Mouse (Mus musculus) liver, postnatal 0 days (tissue): ENCODE data around the gene Ccdc162. TPM values are rescaled to one million over a fixed set of nuclear protein-coding genes. Genes with fewer than 3 reads are reported as not detected.

Experiments used
- ATAC-seq: fragments of 200-750 bp; cut with Nextera tagmentation; 2 replicates; pipeline ENCODE4 v1.8.0; 2017; ENCODE audit warnings: mild to moderate bottlenecking, moderate library complexity
- DNase-seq: peaks from one replicate; pipeline ENCODE4 v3.0.0-alpha.2; 2016
- H3K27ac ChIP-seq: fragments of 300-500 bp; sonication (generic); 2 replicates; pipeline ENCODE4 v1.5.1; 2014; ENCODE audit warnings: antibody characterized with exemption, moderate library complexity, mild to moderate bottlenecking, low read depth
- H3K27me3 ChIP-seq: fragments of 300-500 bp; sonication (generic); 2 replicates; pipeline ENCODE4 v1.6.1; 2014; ENCODE audit warnings: low read length, control low read depth, mixed read lengths; ENCODE audit not compliant: insufficient read depth
- H3K36me3 ChIP-seq: fragments of 300-500 bp; sonication (generic); replicated peaks from 2 replicates; pipeline ENCODE4 v1.6.1; 2014; ENCODE audit warnings: mild to moderate bottlenecking, control low read depth, low read length, moderate library complexity, mixed read lengths; ENCODE audit not compliant: insufficient read depth
- H3K4me1 ChIP-seq: fragments of 300-500 bp; sonication (generic); 2 replicates; pipeline ENCODE4 v1.6.1; 2014; ENCODE audit warnings: antibody characterized with exemption, mild to moderate bottlenecking, control low read depth; ENCODE audit not compliant: insufficient read depth
- H3K4me2 ChIP-seq: fragments of 300-500 bp; sonication (generic); 2 replicates; pipeline ENCODE4 v1.6.1; 2014; ENCODE audit warnings: low read depth, mild to moderate bottlenecking, low read length, moderate library complexity, mixed read lengths
- H3K4me3 ChIP-seq: fragments of 300-500 bp; sonication (generic); 2 replicates; pipeline ENCODE4 v1.5.1; 2014; ENCODE audit warnings: low read depth, low read length
- H3K9ac ChIP-seq: fragments of 300-500 bp; sonication (generic); replicated peaks from 2 replicates; pipeline ENCODE4 v1.6.1; 2014; ENCODE audit warnings: mild to moderate bottlenecking, moderate library complexity
- H3K9me3 ChIP-seq: fragments of 300-500 bp; sonication (generic); 2 replicates; pipeline ENCODE4 v1.6.1; 2016; ENCODE audit warnings: mild to moderate bottlenecking, control low read depth, low read length, mixed read lengths
- CTCF ChIP-seq: sonication (generic); IDR thresholded peaks from 2 replicates; pipeline ENCODE4 v1.5.1; 2016; ENCODE audit warnings: antibody characterized with exemption, low read depth
- EP300 ChIP-seq: IDR thresholded peaks from 2 replicates; pipeline ENCODE4 v1.6.1; 2016; ENCODE audit warnings: antibody characterized with exemption, low read depth, mild to moderate bottlenecking
- WGBS: fragments of 180-500 bp; shearing (Covaris S2); extraction: QIAGEN DNeasy Blood & Tissue Kit; methylation state at CpG from one replicate; pipeline ENCODE4 v1.1.7; 2014; ENCODE audit not compliant: insufficient replicate concordance; 5-methylcytosine and 5-hydroxymethylcytosine counted together
- polyA plus RNA-seq: library from polyadenylated mRNA; unstranded; fragments of >200 nt; fragmentation: Nextera tagmentation; extraction: Ambion mirVana; gene quantifications from 2 replicates; pipeline ENCODE4 v1.2.1, GENCODE M21; 2015

Gene Ccdc162
- polyA plus RNA-seq, 1 experiment from 2014 or later, result 0.62 TPM

DNA sequence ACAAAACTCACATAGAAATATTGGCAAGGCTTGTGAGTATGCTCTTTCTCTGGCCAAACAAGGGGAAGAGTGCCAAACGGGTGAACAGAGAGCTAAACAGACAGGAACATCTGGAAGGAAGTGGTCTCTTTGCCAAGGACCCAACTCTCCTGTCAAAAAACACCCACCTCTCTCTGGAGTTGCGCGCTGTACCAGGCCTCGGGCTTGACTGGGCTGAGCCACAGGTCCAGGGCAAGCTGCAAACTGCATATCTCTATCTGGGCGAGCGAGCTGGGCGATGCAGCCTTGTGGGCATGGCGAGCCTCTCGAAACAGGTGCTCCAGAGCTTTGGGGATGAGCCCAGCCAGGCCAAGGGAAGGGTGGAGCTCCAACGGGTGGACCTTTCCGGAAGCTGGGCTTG, 82.6 kb downstream of the Ccdc162 start:
- no peak for ATAC-seq
- no peak overlapping the region for H3K27ac ChIP-seq
- H3K4me1 ChIP-seq, result no peaks in the 10 kb centered on the region
- WGBS, result 71% methylated on average over 11 of the region's 11 CpGs
- H3K9me3 ChIP-seq, result no peaks in the 10 kb centered on the region
- no peak overlapping the region for H3K9ac ChIP-seq
- no peaks in the 10 kb centered on the region for H3K27me3 ChIP-seq
- no peak for DNase-seq
- H3K4me2 ChIP-seq, result no peak overlapping the region
- no peak overlapping the region for H3K4me3 ChIP-seq
- TF ChIP-seq EP300, result no peak
- TF ChIP-seq CTCF, result no peak
- no peaks in the 10 kb centered on the region for H3K36me3 ChIP-seq

DNA sequence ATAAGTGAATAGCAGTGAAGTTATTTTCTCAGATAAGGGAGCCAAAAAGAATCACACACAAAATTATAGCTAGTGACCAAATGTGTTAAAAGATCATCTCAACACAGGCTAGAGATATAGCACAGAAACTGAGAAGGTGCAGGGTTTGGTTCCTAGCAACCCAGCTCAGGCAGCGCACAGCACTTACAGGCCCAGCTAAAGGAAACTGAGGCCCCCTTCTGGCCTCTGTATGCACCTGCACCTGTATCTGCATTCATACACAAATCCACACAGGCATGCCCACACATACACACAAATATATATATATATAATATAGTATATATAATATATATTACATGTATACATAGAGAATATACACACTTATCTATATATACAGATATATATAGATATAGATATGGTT, 84.4 kb downstream of the Ccdc162 start:
- H3K9me3 ChIP-seq, result no peaks in the 10 kb centered on the region
- DNase-seq (no peak), ATAC-seq (no peak)
- 80% methylated on average over 1 of the region's 1 CpGs for WGBS
- no peak for TF ChIP-seq EP300
- TF ChIP-seq CTCF, result peak; percentile 30; the same call in 1 of the 2 replicates
- H3K9ac ChIP-seq, result no peak overlapping the region
- H3K27me3 ChIP-seq, result no peaks in the 10 kb centered on the region
- no peak overlapping the region for H3K4me3 ChIP-seq
- H3K27ac ChIP-seq, result no peak overlapping the region
- H3K4me1 ChIP-seq, result no peaks in the 10 kb centered on the region
- no peak overlapping the region for H3K4me2 ChIP-seq
- H3K36me3 ChIP-seq, result no peaks in the 10 kb centered on the region

DNA sequence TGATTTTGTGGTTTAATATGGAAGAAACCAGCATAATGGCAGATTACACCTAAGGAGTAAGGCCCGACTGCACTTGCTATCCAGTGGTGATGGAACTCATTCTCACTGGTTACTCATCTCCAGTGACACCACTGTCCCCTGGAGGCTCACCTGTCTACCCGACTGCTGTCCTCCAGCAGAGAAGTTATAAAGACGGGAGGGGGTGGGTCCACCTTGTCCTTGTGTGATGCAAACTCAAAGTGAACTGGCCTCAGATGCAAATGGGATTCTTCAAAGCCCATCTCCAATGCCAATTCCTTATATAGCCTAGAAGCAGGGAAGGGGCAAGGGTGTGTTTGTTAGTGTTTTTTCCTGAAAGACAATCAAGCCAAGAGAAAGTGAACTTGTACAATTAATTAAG, 89.4 kb downstream of the Ccdc162 start:
- H3K4me1 ChIP-seq, result no peaks in the 10 kb centered on the region
- 66% methylated on average over 3 of the region's 3 CpGs for WGBS
- no peak overlapping the region for H3K9ac ChIP-seq
- no peak overlapping the region for H3K4me2 ChIP-seq
- H3K27me3 ChIP-seq, result no peaks in the 10 kb centered on the region
- no peak for TF ChIP-seq EP300
- TF ChIP-seq CTCF, result no peak
- no peak for ATAC-seq
- no peak for DNase-seq
- H3K36me3 ChIP-seq, result no peaks in the 10 kb centered on the region
- no peaks in the 10 kb centered on the region for H3K9me3 ChIP-seq
- H3K4me3 ChIP-seq, result no peak overlapping the region
- no peak overlapping the region for H3K27ac ChIP-seq

DNA sequence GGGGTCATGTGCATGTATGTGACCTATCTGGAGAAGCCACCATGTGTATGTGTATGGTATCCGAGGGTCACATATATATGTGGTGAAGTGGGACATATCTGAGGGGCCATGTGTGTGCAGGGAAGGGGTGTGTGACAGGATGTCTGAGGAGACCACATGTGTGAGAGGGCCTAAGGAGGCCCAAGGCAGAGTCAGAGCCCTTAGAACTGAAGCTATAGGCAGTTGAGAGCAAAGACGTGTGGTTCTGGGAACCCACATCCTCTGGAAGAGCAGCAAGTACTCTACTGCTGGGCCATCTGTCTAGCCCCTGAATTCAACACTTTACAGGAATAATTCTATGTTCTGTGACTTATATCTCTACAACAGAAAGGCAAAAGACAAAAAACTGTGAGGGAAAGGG, 96.4 kb downstream of the Ccdc162 start:
- no peak for TF ChIP-seq CTCF
- WGBS, result 80% methylated on average over 2 of the region's 2 CpGs

DNA sequence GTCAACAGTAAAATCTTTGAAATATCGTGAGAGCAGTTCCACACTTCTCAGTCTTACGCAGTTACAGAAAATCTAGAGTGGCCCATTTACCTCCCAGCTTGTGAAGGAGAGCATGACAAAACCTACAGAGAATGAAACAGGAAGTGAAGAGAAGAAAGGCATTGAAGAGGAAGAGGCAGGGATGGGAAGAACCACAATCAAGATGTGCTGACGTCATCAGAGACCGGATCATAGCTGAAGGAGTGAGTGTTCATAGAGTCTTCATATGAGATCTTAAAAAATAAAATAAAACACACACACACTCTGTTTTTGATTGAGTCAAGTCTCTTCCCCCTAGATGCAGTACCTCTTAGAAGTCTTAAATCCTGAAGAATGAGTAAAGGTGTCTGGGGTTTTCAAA, 100.9 kb downstream of the Ccdc162 start:
- Histone ChIP-seq H3K9me3 (no peaks in the 10 kb centered on the region), H3K27me3 (no peaks in the 10 kb centered on the region), H3K4me1 (peaks cover 7% of the 10 kb centered on the region), H3K4me2 (no peak overlapping the region), H3K36me3 (no peaks in the 10 kb centered on the region), H3K27ac (no peak overlapping the region), H3K4me3 (no peak overlapping the region), H3K9ac (no peak overlapping the region)
- WGBS, result 63% methylated on average over 4 of the region's 4 CpGs
- DNase-seq (no peak), ATAC-seq (no peak)
- no peak for TF ChIP-seq EP300

More for the DNA sequence above, 96.4 kb downstream of the Ccdc162 start:
- H3K9ac ChIP-seq, result no peak overlapping the region
- no peaks in the 10 kb centered on the region for H3K4me1 ChIP-seq
- ATAC-seq (no peak), DNase-seq (no peak)
- no peak overlapping the region for H3K4me3 ChIP-seq
- H3K27ac ChIP-seq, result no peak overlapping the region
- no peak overlapping the region for H3K4me2 ChIP-seq
- H3K36me3 ChIP-seq, result no peaks in the 10 kb centered on the region
- H3K27me3 ChIP-seq, result no peaks in the 10 kb centered on the region
- H3K9me3 ChIP-seq, result no peaks in the 10 kb centered on the region

DNA sequence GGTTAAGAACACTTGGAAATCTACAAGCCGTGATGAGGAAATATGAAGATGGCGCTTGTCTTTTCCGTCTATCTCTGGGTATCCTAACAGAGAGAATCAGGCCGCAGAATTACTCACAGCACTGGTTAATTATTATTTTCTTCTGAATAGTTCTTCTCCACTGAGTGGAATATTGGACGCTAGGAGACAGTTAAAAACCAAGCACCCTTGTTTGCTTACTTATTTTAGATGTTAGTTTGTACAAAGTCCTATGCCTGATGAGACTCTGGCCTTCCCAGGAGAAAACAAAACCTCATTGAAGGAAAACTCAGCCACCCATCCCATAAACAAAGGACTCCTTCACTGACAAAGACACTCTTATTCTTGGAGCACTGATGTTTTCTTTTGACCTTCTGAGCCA, 104.5 kb downstream of the Ccdc162 start:
- no peak overlapping the region for H3K4me2 ChIP-seq
- no peaks in the 10 kb centered on the region for H3K27me3 ChIP-seq
- DNase-seq (no peak), ATAC-seq (no peak)
- H3K27ac ChIP-seq, result 0 out of 2 replicates have a peak overlapping the region, but pooled peaks have one; percentile 6
- no peaks in the 10 kb centered on the region for H3K9me3 ChIP-seq
- no peaks in the 10 kb centered on the region for H3K36me3 ChIP-seq
- WGBS, result 56% methylated on average over 5 of the region's 5 CpGs
- no peak for TF ChIP-seq EP300
- TF ChIP-seq CTCF, result no peak
- H3K4me1 ChIP-seq, result peaks cover 7% of the 10 kb centered on the region
- H3K9ac ChIP-seq, result no peak overlapping the region
- H3K4me3 ChIP-seq, result no peak overlapping the region

DNA sequence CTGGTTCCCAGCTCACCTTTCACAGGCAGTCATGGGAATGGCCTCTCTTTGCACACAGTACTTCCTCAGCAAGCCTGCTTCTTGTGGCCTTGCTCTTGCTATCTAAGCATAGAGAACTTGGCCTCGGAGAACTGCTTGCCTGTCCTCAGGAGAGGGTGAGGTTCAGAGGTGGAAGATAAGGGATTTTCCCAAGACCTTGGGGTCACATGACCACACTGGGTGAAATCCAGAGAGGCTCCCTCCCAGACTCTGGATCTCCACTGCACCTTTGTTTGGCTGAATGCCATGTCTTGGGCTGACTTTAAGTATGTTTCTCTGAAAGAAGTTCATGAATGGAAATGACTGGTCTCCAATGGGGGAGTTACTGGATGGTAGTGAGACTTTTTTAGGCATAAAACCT, 107.0 kb downstream of the Ccdc162 start:
- Histone ChIP-seq H3K9ac (no peak overlapping the region), H3K4me2 (no peak overlapping the region), H3K9me3 (no peaks in the 10 kb centered on the region), H3K27me3 (no peaks in the 10 kb centered on the region), H3K4me3 (no peak overlapping the region), H3K36me3 (no peaks in the 10 kb centered on the region), H3K27ac (no peak overlapping the region), H3K4me1 (peaks cover 18% of the 10 kb centered on the region)
- no peak for ATAC-seq
- TF ChIP-seq CTCF, result no peak
- no peak for TF ChIP-seq EP300
- no peak for DNase-seq
- WGBS, result 52% methylated on average over 1 of the region's 1 CpGs
